Mouse (Mus musculus) frontal cortex, postnatal 36 days (tissue): ENCODE results near the gene Hoxb2.

Source experiments
- DNase-seq, 2 experiments: peaks; one replicate each; pipeline ENCODE4 v3.0.0; 2022; ENCODE audit warnings: low spot score in 2 of 2

Gene Hoxb2

DNA sequence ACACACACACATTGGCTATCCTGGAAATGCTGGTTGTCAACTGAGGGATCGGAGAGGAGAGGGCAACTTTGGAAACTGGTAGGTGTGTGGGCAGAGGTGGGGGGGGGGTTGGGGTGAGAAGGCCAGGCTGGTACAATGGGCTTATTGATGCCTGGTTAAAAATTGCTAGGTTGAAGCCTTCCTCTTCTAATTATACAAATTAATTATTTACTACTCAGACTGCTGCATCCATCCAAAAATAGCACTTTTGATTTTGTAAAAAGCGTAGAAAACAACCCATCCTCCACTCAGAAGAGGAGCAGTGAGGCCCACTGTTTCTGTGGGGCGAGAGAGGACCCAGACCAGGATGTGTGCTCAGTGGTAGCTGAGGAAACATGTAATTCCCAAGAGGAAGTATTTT, 15.3 kb upstream of the Hoxb2 start:
- no peak for DNase-seq

DNA sequence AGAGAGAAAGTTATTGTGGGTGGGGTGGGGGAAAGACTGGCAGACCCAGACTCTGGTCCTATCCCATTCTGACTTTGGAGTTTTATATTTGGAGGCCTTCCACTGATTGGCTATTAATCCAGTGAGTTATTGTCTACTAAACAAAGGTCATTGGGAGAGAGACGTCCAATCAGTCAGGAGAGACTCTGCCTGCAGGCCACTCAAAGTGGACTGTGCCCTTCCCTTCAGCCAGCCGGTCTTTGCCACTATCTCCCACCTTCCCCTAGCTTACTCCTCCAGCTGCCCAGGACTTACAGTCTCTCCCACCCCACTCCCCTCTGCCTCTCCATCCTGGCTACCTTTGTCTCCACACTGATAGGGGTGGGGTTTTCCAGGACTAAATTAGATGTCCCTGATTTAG, 13.7 kb upstream of the Hoxb2 start:
- no peak for DNase-seq

DNA sequence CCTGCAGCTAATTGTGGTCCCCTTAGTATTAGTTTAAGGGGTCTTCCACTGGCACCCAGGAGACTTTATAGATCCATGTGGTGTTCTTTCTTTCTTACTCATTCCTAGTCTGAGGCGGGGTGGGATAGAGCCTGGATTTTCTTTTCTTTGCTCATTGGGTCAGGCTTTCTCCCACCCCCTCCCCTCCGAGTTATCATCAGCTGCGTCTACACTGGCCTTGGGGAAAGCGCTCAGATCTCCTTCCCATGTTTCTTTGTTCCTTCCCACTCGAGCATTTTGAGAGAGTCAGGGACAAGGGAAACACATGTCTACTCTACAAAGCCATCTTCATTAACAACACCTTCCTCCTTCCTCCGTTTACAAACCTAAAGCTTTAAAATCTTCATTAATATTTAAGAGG, 13.3 kb upstream of the Hoxb2 start:
- no peak for DNase-seq

GRCm38 (mm10) chr11:96338957-96339855, 11.1 kb upstream of the Hoxb2 start:
- DNase-seq: no peak

DNA sequence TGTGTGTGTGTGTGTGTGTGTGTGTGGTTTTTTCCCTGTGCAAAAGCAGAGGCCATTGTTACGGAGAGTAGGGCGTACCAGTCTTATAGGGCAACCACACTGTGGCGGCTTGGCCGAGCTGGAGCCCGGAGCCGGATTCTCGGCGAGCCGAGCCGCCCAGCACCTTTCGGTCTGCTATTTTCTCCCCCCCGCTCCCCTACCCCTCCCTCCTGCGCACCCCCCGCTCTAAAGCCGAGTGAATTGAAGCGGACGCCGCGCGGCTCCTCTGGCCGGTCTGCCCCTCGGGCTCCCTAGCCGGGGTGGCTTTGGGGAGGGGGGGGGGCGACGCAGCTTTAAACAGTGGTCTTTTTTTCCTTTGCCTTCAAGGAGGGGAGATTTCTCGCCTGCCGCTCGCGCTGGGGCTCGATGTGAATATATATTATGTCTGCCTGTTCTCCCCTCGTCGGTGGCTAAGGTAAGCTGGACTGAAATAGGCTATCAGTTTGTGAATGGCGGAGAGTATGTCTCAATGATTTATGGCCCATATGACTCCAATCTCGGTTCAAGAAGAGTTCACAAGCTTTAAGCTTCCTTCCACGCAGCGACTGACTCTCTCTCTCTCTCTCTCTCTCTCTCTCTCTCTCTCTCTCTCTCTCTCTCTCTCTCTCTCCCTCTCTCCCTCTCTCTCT, 9.5 kb upstream of the Hoxb2 start:
- no peak for DNase-seq

GRCm38 (mm10) chr11:96341701-96342575, 8.4 kb upstream of the Hoxb2 start:
- no peak for DNase-seq

- DNase-seq: no peak
Measured at GRCm38 (mm10) chr11:96342576-96342930, 7.8 kb upstream of the Hoxb2 start.

DNA sequence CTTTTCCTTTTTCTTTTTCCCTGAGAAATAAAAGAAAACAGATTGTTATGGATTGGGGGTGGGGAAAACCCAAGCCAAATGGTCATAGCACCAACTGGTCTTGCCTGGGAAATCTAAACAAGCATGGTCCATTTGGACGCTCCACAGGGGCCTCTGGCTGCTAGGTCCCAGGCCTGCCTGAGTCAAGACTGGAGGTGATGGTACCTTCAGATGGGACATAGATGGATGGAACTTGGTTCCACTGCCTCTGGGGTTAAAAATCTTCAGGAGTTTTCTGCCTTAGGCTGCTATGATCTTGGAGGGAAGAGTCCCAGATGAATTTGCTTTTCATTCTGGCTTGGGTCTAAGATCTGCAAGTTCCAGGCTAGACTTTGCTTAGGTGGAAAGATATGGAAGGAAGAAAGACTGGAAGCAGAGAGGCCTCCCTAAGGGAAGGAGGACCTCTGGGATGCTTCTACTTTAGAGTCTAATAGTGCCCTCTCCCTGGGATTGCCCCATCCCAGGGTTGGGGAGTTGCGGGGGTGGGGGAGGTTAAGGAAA, 7.0 kb upstream of the Hoxb2 start:
- no peak for DNase-seq

DNA sequence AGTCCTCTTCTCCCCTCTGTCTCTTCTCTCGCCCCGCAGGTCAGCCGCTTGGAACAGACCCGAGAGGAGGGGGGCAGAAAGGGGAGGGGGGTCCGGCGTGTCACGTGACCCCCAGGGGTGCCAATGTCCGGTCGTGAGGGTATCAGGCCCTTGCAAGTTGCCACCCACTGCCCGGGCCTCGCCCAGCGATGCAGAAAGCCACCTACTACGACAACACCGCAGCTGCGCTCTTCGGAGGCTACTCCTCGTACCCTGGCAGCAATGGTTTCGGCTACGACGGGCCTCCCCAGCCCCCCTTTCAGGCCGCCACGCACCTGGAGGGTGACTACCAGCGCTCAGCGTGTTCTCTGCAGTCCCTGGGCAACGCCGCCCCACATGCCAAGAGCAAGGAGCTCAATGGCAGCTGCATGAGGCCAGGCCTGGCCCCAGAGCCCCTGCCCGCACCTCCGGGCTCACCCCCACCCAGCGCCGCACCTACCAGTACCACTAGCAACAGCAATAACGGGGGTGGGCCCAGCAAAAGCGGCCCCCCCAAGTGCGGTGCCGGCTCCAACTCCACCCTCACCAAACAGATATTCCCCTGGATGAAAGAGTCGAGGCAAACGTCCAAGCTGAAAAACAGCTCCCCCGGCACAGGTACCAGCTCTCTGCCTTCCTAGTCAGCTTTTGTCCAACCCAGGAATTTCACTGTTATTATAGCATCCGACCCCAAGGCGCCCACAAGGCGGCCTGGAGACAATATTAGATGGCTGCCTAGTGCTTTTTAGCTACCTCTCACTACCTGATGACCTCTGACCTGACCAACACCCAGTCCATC, 6.1 kb upstream of the Hoxb2 start:
- DNase-seq: no peak

- DNase-seq: no peak
Measured at GRCm38 (mm10) chr11:96344878-96345159, 5.5 kb upstream of the Hoxb2 start.

GRCm38 (mm10) chr11:96345220-96345892, 5.0 kb upstream of the Hoxb2 start:
- no peak for DNase-seq

GRCm38 (mm10) chr11:96345893-96346806, 4.2 kb upstream of the Hoxb2 start:
- no peak for DNase-seq

DNA sequence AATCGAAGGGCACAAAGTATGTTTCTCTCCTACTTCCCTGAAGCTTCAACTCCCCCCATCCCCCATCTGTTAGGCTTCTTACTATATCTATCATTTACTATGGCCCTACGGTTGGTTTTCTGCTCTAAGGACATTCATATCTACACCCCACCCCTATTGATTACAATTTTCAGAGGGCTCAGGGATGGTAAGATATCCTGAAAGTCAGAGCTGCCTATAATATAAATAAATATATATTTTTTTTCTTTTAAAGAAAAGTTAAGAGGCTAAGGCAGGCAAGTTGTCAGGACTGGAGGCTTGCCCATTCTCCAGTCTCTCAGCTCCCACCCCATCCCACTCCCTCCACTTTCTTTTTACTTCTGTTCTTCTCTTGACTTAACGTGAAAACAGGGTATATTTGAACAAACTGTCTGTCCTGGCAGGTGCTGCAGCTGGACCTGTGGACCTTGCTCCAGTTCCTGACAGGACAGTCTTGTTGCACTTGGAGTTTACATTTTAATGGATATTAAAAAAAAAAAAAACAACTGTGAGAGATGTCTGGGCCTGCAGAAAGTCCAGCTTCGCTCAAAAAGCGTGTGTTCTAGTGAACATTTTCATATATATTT, 3.3 kb upstream of the Hoxb2 start:
- DNase-seq: no peak

GRCm38 (mm10) chr11:96347717-96348116, 2.6 kb upstream of the Hoxb2 start:
- no peak for DNase-seq

DNA sequence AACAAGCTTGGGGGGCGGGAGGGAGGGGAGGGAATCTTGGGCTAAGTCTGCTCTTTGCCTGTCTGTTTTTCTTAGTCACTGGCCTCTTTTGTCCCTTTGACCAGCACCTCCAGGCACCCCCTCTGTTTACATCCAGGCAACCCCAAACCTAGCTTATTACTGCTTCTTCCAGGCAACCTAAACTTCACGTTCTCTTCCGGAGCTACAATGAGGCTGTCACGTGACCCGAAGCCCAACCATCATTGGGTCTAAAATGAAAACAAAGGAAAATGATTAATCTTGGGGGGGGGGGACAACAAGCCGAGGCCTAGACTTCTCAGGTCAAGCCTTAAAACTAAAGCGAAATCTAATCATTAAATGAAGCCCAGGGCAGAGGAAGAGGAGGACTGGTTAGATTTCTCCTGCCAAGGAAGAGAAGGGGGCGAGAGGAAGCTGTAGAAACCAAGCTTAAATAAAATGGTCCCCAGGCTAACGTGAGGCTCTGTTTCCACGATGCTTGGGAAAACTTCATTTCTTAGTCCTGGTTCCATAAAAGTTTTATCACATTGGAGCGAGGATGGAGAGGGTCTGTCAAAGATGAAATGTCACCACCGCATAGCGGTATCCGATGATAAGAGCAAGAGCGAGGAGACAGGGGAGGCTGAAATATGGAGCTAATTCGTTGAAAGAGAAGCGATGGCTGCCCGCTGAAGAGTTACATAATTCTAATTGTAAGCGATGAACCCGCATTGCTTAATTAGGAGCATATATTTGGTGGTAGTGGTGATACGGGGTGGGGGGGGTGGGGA, 2.0 kb upstream of the Hoxb2 start:
- no peak for DNase-seq

DNA sequence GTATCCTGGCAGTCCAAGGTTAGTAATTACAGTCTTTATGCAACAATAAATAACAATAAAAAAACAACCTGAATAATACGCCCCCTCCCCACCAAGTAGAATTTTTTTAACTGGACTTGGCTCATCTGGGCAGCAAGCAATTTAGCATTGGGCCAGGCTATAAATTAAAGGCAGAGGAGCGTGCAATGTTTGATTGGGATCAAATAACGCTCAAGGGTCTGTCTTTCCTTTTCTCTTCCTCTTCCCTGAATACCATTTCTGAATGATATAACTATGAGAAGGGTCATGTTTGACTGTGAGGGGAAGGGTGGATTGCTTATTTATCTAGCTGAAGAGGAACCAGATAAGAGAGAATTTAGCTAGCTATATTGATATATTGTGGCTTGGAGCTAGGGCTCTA, 1.3 kb upstream of the Hoxb2 start:
- no peak for DNase-seq

DNA sequence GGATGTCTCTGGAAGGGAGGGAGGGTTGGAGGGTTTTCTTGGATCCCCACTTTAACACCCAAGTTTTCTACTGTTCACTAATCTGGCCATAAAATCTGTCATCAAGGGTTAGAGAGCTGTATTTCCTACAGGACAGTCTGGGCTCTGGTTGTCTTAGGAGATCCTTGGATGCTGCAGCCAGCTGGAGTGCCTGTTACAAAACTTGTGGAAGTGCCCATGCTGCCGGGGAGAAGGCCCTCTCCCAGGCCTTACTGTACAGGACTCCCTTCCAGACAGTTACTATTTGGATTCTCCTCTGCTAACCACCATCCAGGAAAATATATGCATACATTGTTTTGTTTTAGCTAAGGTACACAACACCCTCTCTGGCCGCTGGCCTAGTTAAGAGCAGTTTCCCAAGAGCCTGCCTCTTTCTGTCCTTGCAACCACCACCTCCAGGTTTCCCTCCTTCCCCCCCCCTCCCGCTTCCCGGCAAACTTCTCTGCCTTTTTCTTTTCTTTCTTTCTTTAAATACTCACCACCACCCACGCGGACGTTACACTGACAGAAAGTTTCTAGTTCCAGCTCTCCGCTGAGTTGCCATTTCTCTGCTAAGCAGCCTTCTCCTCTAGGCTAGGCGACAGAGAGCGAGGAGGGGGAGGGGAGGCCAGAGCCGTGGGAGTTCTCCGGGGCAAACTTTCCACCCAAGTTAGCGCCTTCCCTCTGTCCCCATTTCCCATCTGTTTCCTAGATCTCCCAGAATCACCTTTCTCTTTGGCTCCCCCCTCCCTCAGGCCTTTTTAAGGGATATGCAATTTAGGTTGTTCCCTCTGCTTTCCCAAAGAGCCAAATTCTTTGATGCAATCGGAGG, 609 bp upstream of the Hoxb2 start:
- no peak for DNase-seq

DNA sequence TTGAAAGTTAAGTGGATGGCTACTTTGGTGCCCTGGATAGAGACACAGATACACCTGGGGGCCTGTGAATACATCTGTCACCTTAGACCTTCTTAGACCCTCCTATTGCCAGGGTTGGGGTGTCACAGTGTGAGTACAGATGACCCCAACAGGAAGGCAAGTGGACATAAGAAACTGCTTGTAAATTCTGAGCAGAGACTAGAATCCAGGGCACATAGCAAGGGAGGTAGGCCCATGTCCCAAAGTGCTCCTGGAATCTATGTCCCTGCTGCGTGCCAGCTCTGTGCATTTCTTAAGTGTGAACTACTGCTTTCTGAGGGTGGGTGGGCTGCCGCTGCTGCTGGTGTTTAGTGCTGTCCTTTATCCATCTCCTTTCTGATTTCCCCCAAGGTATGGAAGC, 466 bp downstream of the Hoxb2 start:
- no peak for DNase-seq
